17 mouse cellular contexts compared by ENCODE assay signal in genomic region chr9:35313601-35314000, GRCm38 (mm10). TPM values are rescaled to one million over a fixed set of nuclear protein-coding genes. Genes with fewer than 3 reads are reported as not detected.
DNase-seq lines count a peak whose midpoint lies in the region; ATAC-seq and TF ChIP-seq lines count a peak whose summit lies in the region.
"Had no signal": no experiment of that assay in that cellular context is flagged by ENCODE, and none has a peak within 500 bp of the region (broad histone marks: within the 10 kb centered on the region; RNA-seq: fewer than 3 reads in every experiment).

No protein-coding gene starts in this region.

- H3K9ac ChIP-seq in midbrain, embryonic 16.5 days (ENCODE audit: low read depth, low read length): no peak overlapping the region
- H3K9ac ChIP-seq in forebrain, embryonic 15.5 days (replicated peaks): no peak overlapping the region
- no peak overlapping the region for H3K9ac ChIP-seq in limb, embryonic 14.5 days (ENCODE audit: low read depth, low read length, severe bottlenecking)
- H3K9ac ChIP-seq: liver, embryonic 15.5 days; neural tube, embryonic 13.5 days had no signal

- no peaks in the 10 kb centered on the region for H3K9me3 ChIP-seq in midbrain, embryonic 10.5 days (replicated peaks)
- no peaks in the 10 kb centered on the region for H3K9me3 ChIP-seq in midbrain, embryonic 16.5 days (replicated peaks; ENCODE audit: control insufficient read depth, low read length, poor library complexity, severe bottlenecking)
- no peaks in the 10 kb centered on the region for H3K9me3 ChIP-seq in forebrain, embryonic 15.5 days
- H3K9me3 ChIP-seq in limb, embryonic 14.5 days (ENCODE audit: control insufficient read depth, low read length): no peaks in the 10 kb centered on the region
- H3K9me3 ChIP-seq: liver, embryonic 15.5 days; neural tube, embryonic 13.5 days had no signal

- no peak for TF ChIP-seq POLR2A in limb, embryonic 14.5 days (IDR thresholded peaks at IDR 0.05; ENCODE audit: borderline replicate concordance, extremely low read depth, insufficient read depth, insufficient read length)

- H3K4me3 ChIP-seq in midbrain, embryonic 10.5 days: no peak overlapping the region
- H3K4me3 ChIP-seq in midbrain, embryonic 16.5 days (ENCODE audit: low read depth, low read length): no peak overlapping the region
- no peak overlapping the region for H3K4me3 ChIP-seq in forebrain, embryonic 15.5 days
- no peak overlapping the region for H3K4me3 ChIP-seq in limb, embryonic 14.5 days (replicated peaks; ENCODE audit: low read length)
- H3K4me3 ChIP-seq: liver, embryonic 15.5 days; neural tube, embryonic 13.5 days had no signal

- DNase-seq in embryo, embryonic 10 days (ENCODE audit: low spot score): peak; percentile 32
- no peak for DNase-seq in embryo, embryonic 11 days
- no peak for DNase-seq in midbrain, embryonic 10.5 days (ENCODE audit: low spot score)
- DNase-seq in limb, embryonic 14.5 days (ENCODE audit: low spot score): no peak
- DNase-seq in gastrocnemius, postnatal 25 days: no peak
- no peak for DNase-seq in left cerebral cortex, adult 9 months (ENCODE audit: low spot score in 2 of 2)
- DNase-seq: cerebellum, postnatal 14 days; heart, adult 18-20 months; kidney, postnatal 4 days; left cerebral cortex, postnatal 4 days; lung, postnatal 10 days; thymus, adult 2 months had no signal

- H3K4me1 ChIP-seq in midbrain, embryonic 10.5 days: peaks cover 58% of the 10 kb centered on the region
- peaks cover under 1% of the 10 kb centered on the region; the same call in 1 of the 2 replicates for H3K4me1 ChIP-seq in midbrain, embryonic 16.5 days (ENCODE audit: control insufficient read depth, insufficient read depth, low read length)
- peaks cover 38% of the 10 kb centered on the region for H3K4me1 ChIP-seq in forebrain, embryonic 15.5 days
- H3K4me1 ChIP-seq in limb, embryonic 14.5 days (ENCODE audit: control insufficient read depth, insufficient read depth, low read length): peaks cover 63% of the 10 kb centered on the region
- H3K4me1 ChIP-seq: liver, embryonic 15.5 days had no signal

- H3K4me2 ChIP-seq in midbrain, embryonic 16.5 days (ENCODE audit: low read length): no peak overlapping the region
- no peak overlapping the region for H3K4me2 ChIP-seq in forebrain, embryonic 15.5 days (replicated peaks)
- no peak overlapping the region for H3K4me2 ChIP-seq in limb, embryonic 14.5 days (replicated peaks; ENCODE audit: low read depth, low read length, severe bottlenecking)
- H3K4me2 ChIP-seq: liver, embryonic 15.5 days; neural tube, embryonic 13.5 days had no signal

- 30% methylated on average over 4 of the region's 4 CpGs for WGBS in midbrain, embryonic 10.5 days
- WGBS in midbrain, embryonic 16.5 days: 27% methylated on average over 4 of the region's 4 CpGs
- 11% methylated on average over 4 of the region's 4 CpGs for WGBS in forebrain, embryonic 15.5 days
- WGBS in limb, embryonic 14.5 days: 22% methylated on average over 4 of the region's 4 CpGs

- H3K27ac ChIP-seq in midbrain, embryonic 10.5 days (replicated peaks): peak overlapping the region; percentile 68
- H3K27ac ChIP-seq in midbrain, embryonic 16.5 days (ENCODE audit: low read length): no peak overlapping the region
- 0 out of 2 replicates have a peak overlapping the region, but pooled peaks have one; percentile 23 for H3K27ac ChIP-seq in forebrain, embryonic 15.5 days (replicated peaks)
- H3K27ac ChIP-seq in limb, embryonic 14.5 days (replicated peaks; ENCODE audit: low read depth, low read length): peak overlapping the region; percentile 26; the same call in 1 of the 2 replicates
- H3K27ac ChIP-seq: hindbrain, postnatal 0 days; liver, embryonic 15.5 days; neural tube, embryonic 13.5 days had no signal

- ATAC-seq in midbrain, embryonic 16.5 days: no peak
- peak; percentile 42; the same call in 1 of the 2 replicates for ATAC-seq in forebrain, embryonic 15.5 days (replicated peaks)
- peak; percentile 17; the same call in 1 of the 2 replicates for ATAC-seq in limb, embryonic 14.5 days (ENCODE audit: low FRiP score, low read depth)
- ATAC-seq: hindbrain, postnatal 0 days had no signal

- H3K36me3 ChIP-seq in midbrain, embryonic 10.5 days: no peaks in the 10 kb centered on the region
- H3K36me3 ChIP-seq in midbrain, embryonic 16.5 days (ENCODE audit: control insufficient read depth, insufficient read depth, low read length): no peaks in the 10 kb centered on the region
- no peaks in the 10 kb centered on the region for H3K36me3 ChIP-seq in forebrain, embryonic 15.5 days
- no peaks in the 10 kb centered on the region for H3K36me3 ChIP-seq in limb, embryonic 14.5 days (ENCODE audit: control insufficient read depth, insufficient read depth, low read length)
- H3K36me3 ChIP-seq: liver, embryonic 15.5 days; neural tube, embryonic 13.5 days had no signal

- peaks cover 57% of the 10 kb centered on the region for H3K27me3 ChIP-seq in midbrain, embryonic 10.5 days (ENCODE audit: low read depth, poor library complexity, severe bottlenecking)
- H3K27me3 ChIP-seq in midbrain, embryonic 16.5 days (ENCODE audit: control insufficient read depth, insufficient read depth, low read depth, low read length): no peaks in the 10 kb centered on the region; the same call in 1 of the 2 replicates
- peaks cover 4% of the 10 kb centered on the region; the same call in 1 of the 2 replicates for H3K27me3 ChIP-seq in forebrain, embryonic 15.5 days
- H3K27me3 ChIP-seq in limb, embryonic 14.5 days (ENCODE audit: control insufficient read depth, insufficient read depth, low read length): no peaks in the 10 kb centered on the region
- H3K27me3 ChIP-seq: liver, embryonic 15.5 days had no signal

RNA-seq across cellular contexts. Expression of gene Rpusd4, which starts 45.9 kb away (rescaled TPM):
- polyA plus RNA-seq in midbrain, embryonic 10.5 days (2016; fragmentation: Nextera tagmentation; extraction: Ambion mirVana): 28.6 and 32.2 TPM in 2 replicates
- polyA plus RNA-seq in midbrain, embryonic 16.5 days (2015; fragmentation: Nextera tagmentation; extraction: Ambion mirVana): 16.7 and 18.5 TPM in 2 replicates
- 20.3 and 23.6 TPM in 2 replicates for polyA plus RNA-seq in forebrain, embryonic 15.5 days (2015; fragmentation: Nextera tagmentation; extraction: Ambion mirVana)
- 25.8 and 26.0 TPM in 2 replicates for polyA plus RNA-seq in limb, embryonic 14.5 days (2012; rRNA removed)
- 24.9 and 30.8 TPM in 2 replicates for polyA plus RNA-seq in limb, embryonic 14.5 days (2014; fragmentation: Nextera tagmentation; extraction: Ambion mirVana)
- total RNA-seq in gastrocnemius, postnatal 25 days (2021): 1 to 10 TPM; 6.0 to 6.4 TPM

RNA-seq across cellular contexts. Expression of gene Fam118b, which starts 46.0 kb away (rescaled TPM):
- polyA plus RNA-seq in midbrain, embryonic 10.5 days (2016; fragmentation: Nextera tagmentation; extraction: Ambion mirVana): 71.7 and 72.7 TPM in 2 replicates
- polyA plus RNA-seq in midbrain, embryonic 16.5 days (2015; fragmentation: Nextera tagmentation; extraction: Ambion mirVana): 59.1 and 60.7 TPM in 2 replicates
- polyA plus RNA-seq in forebrain, embryonic 15.5 days (2015; fragmentation: Nextera tagmentation; extraction: Ambion mirVana): 85.3 and 92.9 TPM in 2 replicates
- polyA plus RNA-seq in limb, embryonic 14.5 days (2012; rRNA removed): 29.3 and 29.6 TPM in 2 replicates
- 45.3 and 47.9 TPM in 2 replicates for polyA plus RNA-seq in limb, embryonic 14.5 days (2014; fragmentation: Nextera tagmentation; extraction: Ambion mirVana)
- total RNA-seq in gastrocnemius, postnatal 25 days (2021): 10 to 100 TPM; 15.9 to 21.7 TPM
